Mouse (Mus musculus) liver, postnatal 0 days (tissue): Measurements from ENCODE around the gene Wdr3.

Experiments used
- CTCF ChIP-seq: sonication (generic); IDR thresholded peaks from 2 replicates; pipeline ENCODE4 v1.5.1; 2016; ENCODE audit warnings: antibody characterized with exemption, low read depth
- EP300 ChIP-seq: IDR thresholded peaks from 2 replicates; pipeline ENCODE4 v1.6.1; 2016; ENCODE audit warnings: antibody characterized with exemption, low read depth, mild to moderate bottlenecking

GRCm38 (mm10) chr3:100121961-100122360 lies 40.2 kb downstream of the Wdr3 start:
- no peak for TF ChIP-seq CTCF
- no peak for TF ChIP-seq EP300
